In the genomic region with DNA sequence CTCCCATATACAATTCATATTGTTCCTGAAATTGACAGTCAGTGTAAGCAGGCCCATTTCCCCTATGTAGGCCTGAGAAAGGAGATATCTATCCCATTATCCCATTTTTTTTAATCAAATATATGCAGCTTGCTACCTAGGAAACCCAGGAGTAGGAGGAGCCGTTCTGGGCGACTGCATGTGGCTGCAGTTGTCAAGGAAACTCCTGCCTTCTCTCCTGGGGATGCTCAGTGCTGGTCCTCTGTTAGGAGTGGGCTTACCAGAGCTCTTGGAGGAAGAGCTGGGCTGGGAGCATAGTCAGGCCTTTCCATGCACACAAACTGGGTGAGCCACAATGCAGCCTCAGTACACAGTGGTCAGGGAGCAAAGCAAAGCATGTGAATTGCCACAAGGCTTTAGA, we compare ENCODE assay signal across 14 mouse cellular contexts.
DNase-seq lines count a peak whose midpoint lies in the region; ATAC-seq and TF ChIP-seq lines count a peak whose summit lies in the region.
"Had no signal": no experiment of that assay in that cellular context is flagged by ENCODE, and none has a peak within 500 bp of the region (broad histone marks: within the 10 kb centered on the region; RNA-seq: fewer than 3 reads in every experiment).

No protein-coding gene starts in this region.

- no peak for ATAC-seq in kidney, embryonic 15.5 days (replicated peaks; ENCODE audit: low FRiP score)
- ATAC-seq: inflammation-experienced regulatory T-cells, adult 6 months had no signal

- 86% methylated on average over 2 of the region's 2 CpGs for WGBS in thymus, adult 2 months
- 39% methylated on average over 2 of the region's 2 CpGs for WGBS in kidney, embryonic 15.5 days

- intact Hi-C loops in left cerebral cortex, postnatal 25 days (cut with DNase I), result no loop called here

- no peak overlapping the region for H3K27ac ChIP-seq in thymus, adult 2 months (ENCODE audit: control insufficient read depth, insufficient read depth, low read length)
- no peak overlapping the region for H3K27ac ChIP-seq in kidney, embryonic 15.5 days
- H3K27ac ChIP-seq: heart, embryonic 10.5 days; liver, embryonic 14.5 days had no signal

- DNase-seq in layer of hippocampus, adult 18-20 months (ENCODE audit: low spot score in 2 of 2), result peak; percentile 19 to 44
- DNase-seq in layer of hippocampus, postnatal 25 days (ENCODE audit: extremely low spot score in 1 of 2, low spot score in 1 of 2), result no peak
- peak; percentile 15 to 33 for DNase-seq in frontal cortex, postnatal 14 days (ENCODE audit: low spot score in 2 of 2)
- peak; percentile 40 to 68 for DNase-seq in left cerebral cortex, postnatal 25 days (ENCODE audit: low spot score in 2 of 2)
- DNase-seq in right cerebral cortex, postnatal 14 days, result peak; percentile 28
- no peak for DNase-seq in thymus, adult 2 months
- DNase-seq in natural killer cell, adult 2 months (ENCODE audit: low spot score in 2 of 2), result no peak
- DNase-seq: adrenal gland, postnatal 14 days; cerebellum, postnatal 10 days had no signal

- H3K4me1 ChIP-seq in thymus, adult 2 months (replicated peaks; ENCODE audit: control insufficient read depth, insufficient read depth, low read length), result no peaks in the 10 kb centered on the region
- no peaks in the 10 kb centered on the region for H3K4me1 ChIP-seq in kidney, embryonic 15.5 days
- H3K4me1 ChIP-seq: heart, embryonic 10.5 days had no signal

- no peaks in the 10 kb centered on the region for H3K36me3 ChIP-seq in thymus, adult 2 months (ENCODE audit: control insufficient read depth, insufficient read depth, low read length)
- H3K36me3 ChIP-seq in kidney, embryonic 15.5 days, result no peaks in the 10 kb centered on the region
- H3K36me3 ChIP-seq: heart, embryonic 10.5 days had no signal

- H3K9ac ChIP-seq in kidney, embryonic 15.5 days, result no peak overlapping the region
- H3K9ac ChIP-seq: liver, embryonic 14.5 days had no signal

- TF ChIP-seq CTCF in thymus, adult 2 months (IDR thresholded peaks at IDR 0.05; ENCODE audit: borderline replicate concordance, control insufficient read depth, extremely low read depth, insufficient read depth, low read length, poor library complexity), result no peak

- H3K4me3 ChIP-seq in thymus, adult 2 months (ENCODE audit: control insufficient read depth, insufficient read depth, low read length), result no peak overlapping the region
- H3K4me3 ChIP-seq in kidney, embryonic 15.5 days (replicated peaks), result no peak overlapping the region
- H3K4me3 ChIP-seq: erythroblast, embryonic 14.5 days; heart, embryonic 10.5 days had no signal

- H3K27me3 ChIP-seq in thymus, adult 2 months (ENCODE audit: control insufficient read depth, insufficient read depth, low read length), result no peaks in the 10 kb centered on the region
- no peaks in the 10 kb centered on the region for H3K27me3 ChIP-seq in kidney, embryonic 15.5 days

- no peaks in the 10 kb centered on the region for H3K9me3 ChIP-seq in kidney, embryonic 15.5 days (replicated peaks)
- H3K9me3 ChIP-seq: heart, embryonic 10.5 days had no signal

- no peak for TF ChIP-seq POLR2A in thymus, adult 2 months (IDR thresholded peaks at IDR 0.05; ENCODE audit: control insufficient read depth, extremely low read depth, insufficient read depth, low read length, poor library complexity)

- H3K4me2 ChIP-seq in kidney, embryonic 15.5 days, result no peak overlapping the region

Comparison
In these comparisons a context has a peak if more than half of its experiments do, and no peak if none do; other contexts are left out.
1. DNase-seq: peak in layer of hippocampus, adult 18-20 months (2 of 2), frontal cortex, postnatal 14 days (2 of 2), left cerebral cortex, postnatal 25 days (2 of 2) and right cerebral cortex, postnatal 14 days (single experiment); none in layer of hippocampus, postnatal 25 days (0 of 2), thymus, adult 2 months (single experiment) and natural killer cell, adult 2 months (0 of 2).